Mouse (Mus musculus): ENCODE results near the gene Ddrgk1. TPM values are rescaled to one million over a fixed set of nuclear protein-coding genes. Genes with fewer than 3 reads are reported as not detected.

The Ddrgk1 gene
- polyA plus RNA-seq, 1 experiment from 2014 or later, result 44.8 TPM

DNA sequence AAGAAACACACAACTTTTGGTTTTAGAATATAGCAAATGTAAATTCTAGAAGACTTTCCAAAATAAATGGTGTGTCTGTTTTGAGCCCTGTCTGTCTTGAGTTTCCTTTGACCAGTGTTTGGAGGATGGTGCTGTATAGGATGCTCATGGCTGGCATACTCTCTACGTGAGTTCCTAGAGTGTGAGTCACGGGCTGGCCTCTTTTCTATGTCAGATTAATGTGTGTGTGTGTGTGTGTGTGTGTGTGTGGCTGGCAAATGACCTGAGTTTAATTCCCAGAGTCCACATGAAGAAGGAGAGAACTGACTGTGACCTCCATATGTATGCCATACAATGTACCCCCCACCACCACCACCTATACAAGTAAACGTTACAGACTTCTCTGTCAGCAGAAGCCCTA lies 17.1 kb upstream of the Ddrgk1 start:
- Histone ChIP-seq H3K4me1 (replicated peaks) (no peaks in the 10 kb centered on the region), H3K36me3 (peaks cover 66% of the 10 kb centered on the region), H3K27ac (no peak overlapping the region), H3K27me3 (no peaks in the 10 kb centered on the region), H3K4me2 (no peak overlapping the region), H3K4me3 (no peak overlapping the region), H3K9ac (no peak overlapping the region), H3K9me3 (replicated peaks) (no peaks in the 10 kb centered on the region)
- ATAC-seq (replicated peaks; ENCODE audit: insufficient number of reproducible peaks, insufficient read depth, low FRiP score, low read depth), result no peak
- WGBS, result 76% methylated on average over 3 of the region's 3 CpGs

DNA sequence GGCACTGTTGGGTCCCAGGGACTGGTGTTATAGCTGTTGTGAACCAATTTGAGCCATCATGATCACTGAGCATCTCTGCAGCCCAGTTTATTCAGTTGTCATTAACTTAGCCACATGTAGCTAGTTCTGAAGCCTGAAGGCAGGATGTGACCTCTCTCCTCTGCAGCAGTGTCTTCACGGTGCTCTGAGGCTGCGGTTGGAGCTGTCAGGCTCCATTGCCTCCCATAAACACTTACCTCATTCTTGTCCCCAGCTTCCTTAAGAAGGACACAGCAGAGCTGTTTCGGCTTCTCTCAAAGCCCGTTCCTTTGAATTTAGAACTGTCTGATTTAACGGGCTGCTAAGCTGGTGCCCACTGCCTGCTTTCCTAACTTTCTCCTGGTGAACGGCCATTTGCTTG lies 15.4 kb upstream of the Ddrgk1 start:
- Histone ChIP-seq H3K27ac (no peak overlapping the region), H3K4me1 (replicated peaks) (no peaks in the 10 kb centered on the region), H3K9ac (no peak overlapping the region), H3K27me3 (no peaks in the 10 kb centered on the region), H3K4me2 (no peak overlapping the region), H3K9me3 (replicated peaks) (no peaks in the 10 kb centered on the region), H3K4me3 (no peak overlapping the region), H3K36me3 (peaks cover 81% of the 10 kb centered on the region)
- 90% methylated on average over 6 of the region's 6 CpGs for WGBS
- no peak for ATAC-seq (replicated peaks; ENCODE audit: insufficient number of reproducible peaks, insufficient read depth, low FRiP score, low read depth)

DNA sequence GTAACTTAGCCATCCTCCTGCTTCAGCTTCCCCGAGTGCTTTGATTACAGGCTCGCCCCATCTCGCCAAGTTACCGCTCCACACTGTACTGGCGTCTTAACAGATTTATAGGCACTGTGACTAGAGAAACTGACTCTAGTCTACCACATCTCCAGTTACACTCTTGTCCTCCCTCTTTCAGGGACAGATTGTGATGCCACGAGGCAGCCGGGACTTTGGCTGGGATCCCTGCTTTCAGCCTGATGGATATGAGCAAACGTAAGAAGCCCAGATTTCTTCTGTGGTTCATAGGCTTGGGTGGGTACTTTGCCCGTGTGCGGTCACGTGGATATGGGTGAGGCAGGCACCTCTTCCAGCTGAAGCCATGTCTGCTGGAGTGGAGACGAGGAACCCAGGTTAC lies 14.7 kb upstream of the Ddrgk1 start:
- no peak overlapping the region for H3K4me3 ChIP-seq
- H3K9ac ChIP-seq, result no peak overlapping the region
- no peak overlapping the region for H3K27ac ChIP-seq
- 91% methylated on average over 12 of the region's 12 CpGs for WGBS
- no peaks in the 10 kb centered on the region for H3K9me3 ChIP-seq (replicated peaks)
- no peak for ATAC-seq (replicated peaks; ENCODE audit: insufficient number of reproducible peaks, insufficient read depth, low FRiP score, low read depth)
- H3K4me2 ChIP-seq, result no peak overlapping the region
- H3K27me3 ChIP-seq, result no peaks in the 10 kb centered on the region
- peaks cover 82% of the 10 kb centered on the region for H3K36me3 ChIP-seq
- no peaks in the 10 kb centered on the region for H3K4me1 ChIP-seq (replicated peaks)

DNA sequence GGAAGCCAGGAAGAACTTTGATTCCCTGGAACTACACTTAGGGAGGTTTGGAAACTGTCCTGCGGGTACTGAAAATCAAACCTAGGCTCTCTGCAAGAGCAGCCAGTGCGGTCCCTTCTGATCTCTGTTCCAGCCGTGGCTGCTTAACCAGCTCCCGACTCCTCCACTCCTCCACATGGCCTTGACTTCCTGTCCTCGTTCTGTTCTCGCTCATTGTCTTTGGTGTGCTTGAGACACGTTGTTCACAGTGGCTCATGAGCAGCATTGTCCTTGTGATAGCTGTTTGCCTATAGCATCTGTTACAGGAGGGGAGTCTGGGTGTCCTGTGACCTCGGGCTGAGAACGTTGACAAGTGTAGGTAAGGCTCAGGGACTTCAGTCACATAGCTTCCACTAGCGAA lies 12.8 kb upstream of the Ddrgk1 start:
- Histone ChIP-seq H3K4me2 (no peak overlapping the region), H3K36me3 (peaks cover 88% of the 10 kb centered on the region), H3K4me1 (replicated peaks) (no peaks in the 10 kb centered on the region), H3K27ac (no peak overlapping the region), H3K4me3 (no peak overlapping the region), H3K27me3 (no peaks in the 10 kb centered on the region), H3K9ac (no peak overlapping the region), H3K9me3 (replicated peaks) (no peaks in the 10 kb centered on the region)
- 86% methylated on average over 10 of the region's 10 CpGs for WGBS
- no peak for ATAC-seq (replicated peaks; ENCODE audit: insufficient number of reproducible peaks, insufficient read depth, low FRiP score, low read depth)

DNA sequence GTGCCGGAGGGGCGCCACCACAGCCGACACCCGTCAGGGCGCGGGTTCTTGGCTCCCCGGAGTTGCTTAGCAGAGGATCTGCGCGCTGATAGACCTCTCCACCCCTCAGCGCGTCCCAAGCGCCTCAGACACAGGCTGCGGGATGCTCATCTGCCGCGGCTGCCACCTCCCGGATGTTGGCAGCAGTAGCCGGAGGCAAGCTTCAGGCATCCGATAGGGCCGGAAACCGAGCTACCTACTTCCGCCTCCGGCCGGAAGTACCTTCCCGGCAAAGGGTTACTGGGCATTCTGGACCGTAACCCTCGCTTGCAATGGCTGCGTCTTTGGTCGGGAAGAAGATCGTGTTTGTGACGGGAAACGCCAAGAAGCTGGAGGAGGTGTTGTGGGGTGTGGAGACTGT lies 3.1 kb upstream of the Ddrgk1 start, which contains the start of gene Itpa:
Gene Itpa, plus strand, starts transcription at position 52 of the 400 bp plus-strand sequence.
- Histone ChIP-seq H3K4me2 (peak within 1 kb of the TSS; percentile 90), H3K9ac (peak within 1 kb of the TSS; percentile 67), H3K4me1 (replicated peaks) (peaks cover 19% of the 10 kb centered on the region), H3K36me3 (peaks cover 13% of the 10 kb centered on the region; the same call in 1 of the 2 replicates), H3K9me3 (replicated peaks) (no peaks in the 10 kb centered on the region), H3K27me3 (no peaks in the 10 kb centered on the region), H3K27ac (peak within 1 kb of the TSS; percentile 83), H3K4me3 (peak within 1 kb of the TSS; percentile 77)
- peak; percentile 58 for ATAC-seq (replicated peaks; ENCODE audit: insufficient number of reproducible peaks, insufficient read depth, low FRiP score, low read depth)
- WGBS, result under 1% methylated on average over 31 of the region's 31 CpGs

DNA sequence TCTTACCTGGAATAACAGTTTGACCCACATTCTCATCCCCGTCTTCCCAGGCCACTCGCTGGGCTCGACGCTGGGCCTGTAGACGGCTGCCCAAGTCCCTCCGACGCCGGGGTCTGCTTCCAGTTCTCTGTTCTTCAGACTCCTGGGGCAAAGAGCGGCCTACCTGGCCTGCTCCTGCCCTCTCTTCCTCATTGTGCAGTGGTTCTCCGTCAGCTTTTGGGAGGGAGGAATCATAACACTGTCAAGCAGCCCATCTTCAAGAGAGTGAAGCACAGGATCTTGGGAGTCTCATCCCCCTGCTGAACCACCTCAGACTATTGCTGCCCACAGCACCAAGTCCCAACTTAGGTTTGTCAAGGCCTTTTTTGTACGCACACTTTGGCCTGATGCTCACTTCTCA lies 1.1 kb downstream of the Ddrgk1 start:
- 90% methylated on average over 11 of the region's 11 CpGs for WGBS
- no peaks in the 10 kb centered on the region for H3K9me3 ChIP-seq (replicated peaks)
- peak overlapping the region; percentile 68 for H3K4me3 ChIP-seq
- peak overlapping the region; percentile 63 for H3K4me2 ChIP-seq
- ATAC-seq (replicated peaks; ENCODE audit: insufficient number of reproducible peaks, insufficient read depth, low FRiP score, low read depth), result no peak
- peak overlapping the region; percentile 88 for H3K9ac ChIP-seq
- H3K27ac ChIP-seq, result no peak overlapping the region
- peaks cover 17% of the 10 kb centered on the region for H3K4me1 ChIP-seq (replicated peaks)
- no peaks in the 10 kb centered on the region for H3K27me3 ChIP-seq
- H3K36me3 ChIP-seq, result peaks cover 24% of the 10 kb centered on the region

DNA sequence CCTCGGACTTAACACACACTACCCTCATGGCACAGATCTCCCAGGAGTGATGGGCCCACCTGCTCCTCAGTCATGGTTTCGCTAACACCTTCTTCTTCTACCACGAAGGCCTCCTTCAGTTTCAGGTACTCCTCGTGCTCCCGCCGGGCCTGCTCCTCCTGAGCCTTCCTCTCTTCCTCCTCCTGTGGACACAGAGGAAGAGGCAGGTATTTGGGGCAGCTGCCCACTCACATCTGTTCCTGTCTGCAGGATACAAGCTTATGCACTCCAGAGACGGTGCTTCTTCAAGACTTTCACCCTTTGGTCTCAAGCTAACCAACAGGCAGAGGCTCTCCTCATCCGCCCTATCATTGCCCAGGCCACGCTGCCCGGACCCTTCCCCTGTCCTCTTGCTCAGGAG lies 5.9 kb downstream of the Ddrgk1 start:
- Histone ChIP-seq H3K9me3 (replicated peaks) (no peaks in the 10 kb centered on the region), H3K36me3 (peaks cover 63% of the 10 kb centered on the region)
- WGBS, result 91% methylated on average over 10 of the region's 10 CpGs

DNA sequence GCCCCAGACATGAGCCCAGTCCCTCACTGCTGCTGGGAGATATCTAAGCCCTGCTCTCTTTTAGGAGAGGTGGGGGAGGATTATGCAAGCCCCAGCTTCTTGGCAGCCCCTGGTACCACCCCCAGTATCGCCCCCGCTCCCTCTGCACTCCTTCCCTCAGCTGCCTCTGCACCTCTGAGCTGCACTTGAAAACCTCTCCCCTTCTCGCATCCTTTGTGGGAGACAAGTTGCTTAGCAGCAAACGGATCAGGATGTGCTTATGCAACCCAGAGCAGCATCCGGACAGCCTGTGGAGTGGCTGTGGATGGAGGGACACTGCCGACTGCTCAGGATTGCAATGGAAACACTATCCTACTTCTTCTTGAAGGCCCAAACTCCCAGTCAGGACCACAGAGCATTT lies 6.9 kb downstream of the Ddrgk1 start:
- no peak overlapping the region for H3K4me2 ChIP-seq
- no peaks in the 10 kb centered on the region for H3K4me1 ChIP-seq (replicated peaks)
- H3K9me3 ChIP-seq (replicated peaks), result no peaks in the 10 kb centered on the region
- H3K27ac ChIP-seq, result no peak overlapping the region
- H3K4me3 ChIP-seq, result no peak overlapping the region
- H3K27me3 ChIP-seq, result no peaks in the 10 kb centered on the region
- no peak for ATAC-seq (replicated peaks; ENCODE audit: insufficient number of reproducible peaks, insufficient read depth, low FRiP score, low read depth)
- peaks cover 72% of the 10 kb centered on the region for H3K36me3 ChIP-seq
- H3K9ac ChIP-seq, result no peak overlapping the region
- 82% methylated on average over 6 of the region's 6 CpGs for WGBS

More for the DNA sequence above, 5.9 kb downstream of the Ddrgk1 start:
- no peak overlapping the region for H3K9ac ChIP-seq
- H3K27ac ChIP-seq, result no peak overlapping the region
- peaks cover 6% of the 10 kb centered on the region for H3K4me1 ChIP-seq (replicated peaks)
- H3K4me2 ChIP-seq, result no peak overlapping the region
- ATAC-seq (replicated peaks; ENCODE audit: insufficient number of reproducible peaks, insufficient read depth, low FRiP score, low read depth), result no peak
- no peaks in the 10 kb centered on the region for H3K27me3 ChIP-seq
- H3K4me3 ChIP-seq, result no peak overlapping the region

DNA sequence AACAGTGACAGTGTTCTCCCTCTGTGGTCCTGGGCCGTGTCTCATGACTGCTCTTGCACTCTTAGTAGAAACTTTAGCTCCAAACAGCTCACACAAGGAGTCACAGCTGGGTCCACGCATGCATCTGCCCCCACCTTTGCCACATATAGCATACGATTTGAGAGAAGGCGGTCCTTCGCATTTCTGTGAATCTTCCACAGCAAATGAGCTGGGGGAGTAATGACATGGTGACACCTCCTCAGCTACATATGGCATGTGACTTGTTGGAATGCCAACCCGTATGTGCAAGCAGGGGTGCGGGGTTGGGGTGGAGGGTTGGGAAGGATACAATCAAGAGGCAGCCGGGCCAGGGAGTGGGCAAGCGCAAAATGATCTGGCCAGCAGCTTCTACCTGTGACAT lies 7.9 kb downstream of the Ddrgk1 start:
- H3K9me3 ChIP-seq (replicated peaks), result no peaks in the 10 kb centered on the region
- H3K27me3 ChIP-seq, result no peaks in the 10 kb centered on the region
- no peak overlapping the region for H3K27ac ChIP-seq
- ATAC-seq (replicated peaks; ENCODE audit: insufficient number of reproducible peaks, insufficient read depth, low FRiP score, low read depth), result no peak
- H3K4me2 ChIP-seq, result no peak overlapping the region
- peaks cover 70% of the 10 kb centered on the region for H3K36me3 ChIP-seq
- no peak overlapping the region for H3K9ac ChIP-seq
- no peak overlapping the region for H3K4me3 ChIP-seq
- no peaks in the 10 kb centered on the region for H3K4me1 ChIP-seq (replicated peaks)
- 88% methylated on average over 9 of the region's 9 CpGs for WGBS

DNA sequence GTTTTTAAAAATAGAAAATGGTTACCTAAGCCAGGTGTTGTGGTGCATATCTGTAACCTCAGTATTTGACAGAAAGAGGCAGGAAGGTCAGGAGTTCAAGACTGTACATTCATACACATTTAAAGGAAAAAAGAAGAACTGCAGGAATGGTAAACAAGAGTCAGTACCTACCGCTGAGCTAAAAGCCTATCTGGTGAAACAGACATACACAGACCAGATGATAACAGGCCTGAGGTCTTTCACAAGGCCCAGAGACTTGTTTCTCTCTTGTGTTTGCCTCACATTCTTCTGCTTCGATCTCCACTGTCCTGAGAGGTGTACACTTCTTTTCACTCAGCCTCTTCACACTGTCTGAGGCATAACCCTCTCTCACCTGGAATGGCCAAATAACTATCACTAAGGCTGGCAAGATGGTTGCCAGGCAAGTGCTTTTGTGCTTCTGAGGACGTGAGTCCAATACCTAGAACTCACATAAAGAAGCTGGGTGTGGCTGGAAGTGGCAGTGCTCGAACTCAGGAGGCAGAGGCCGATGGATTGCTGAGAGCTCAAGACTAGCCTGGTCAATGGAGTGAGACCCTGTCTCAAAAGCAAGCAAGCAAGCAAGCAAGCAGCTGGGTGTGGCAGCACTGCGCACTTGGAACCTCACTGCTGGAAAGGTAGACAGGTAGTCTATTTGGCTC lies 8.7 kb downstream of the Ddrgk1 start:
- Histone ChIP-seq H3K36me3 (peaks cover 63% of the 10 kb centered on the region), H3K9me3 (replicated peaks) (no peaks in the 10 kb centered on the region), H3K4me2 (no peak overlapping the region), H3K9ac (no peak overlapping the region), H3K4me1 (replicated peaks) (no peaks in the 10 kb centered on the region), H3K27me3 (no peaks in the 10 kb centered on the region), H3K4me3 (no peak overlapping the region), H3K27ac (no peak overlapping the region)
- 91% methylated on average over 6 of the region's 6 CpGs for WGBS
- no peak for ATAC-seq (replicated peaks; ENCODE audit: insufficient number of reproducible peaks, insufficient read depth, low FRiP score, low read depth)

DNA sequence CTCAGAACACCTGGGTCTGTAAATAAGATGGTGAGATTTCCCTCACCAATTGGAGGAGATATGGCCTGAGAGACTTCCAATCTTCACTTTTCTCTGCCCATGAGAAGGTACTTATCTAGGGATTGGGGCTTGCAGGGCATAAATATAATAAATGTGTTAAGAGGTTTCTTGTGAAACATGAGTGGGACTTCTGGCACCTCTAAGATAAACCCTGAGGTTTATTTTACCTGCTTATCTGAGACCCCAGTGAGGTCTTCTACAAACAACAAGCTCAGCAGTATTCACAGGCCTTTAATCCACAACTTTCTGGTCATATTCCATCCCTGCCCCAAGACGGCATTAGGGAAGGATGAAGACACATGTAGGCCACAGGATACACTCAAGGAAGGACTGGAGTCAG lies 10.7 kb downstream of the Ddrgk1 start:
- H3K36me3 ChIP-seq, result peaks cover 54% of the 10 kb centered on the region
- no peak overlapping the region for H3K4me2 ChIP-seq
- 86% methylated on average over 1 of the region's 1 CpGs for WGBS
- no peak overlapping the region for H3K4me3 ChIP-seq
- H3K27ac ChIP-seq, result no peak overlapping the region
- ATAC-seq (replicated peaks; ENCODE audit: insufficient number of reproducible peaks, insufficient read depth, low FRiP score, low read depth), result no peak
- H3K4me1 ChIP-seq (replicated peaks), result no peaks in the 10 kb centered on the region
- no peak overlapping the region for H3K9ac ChIP-seq
- H3K27me3 ChIP-seq, result no peaks in the 10 kb centered on the region
- H3K9me3 ChIP-seq (replicated peaks), result no peaks in the 10 kb centered on the region

DNA sequence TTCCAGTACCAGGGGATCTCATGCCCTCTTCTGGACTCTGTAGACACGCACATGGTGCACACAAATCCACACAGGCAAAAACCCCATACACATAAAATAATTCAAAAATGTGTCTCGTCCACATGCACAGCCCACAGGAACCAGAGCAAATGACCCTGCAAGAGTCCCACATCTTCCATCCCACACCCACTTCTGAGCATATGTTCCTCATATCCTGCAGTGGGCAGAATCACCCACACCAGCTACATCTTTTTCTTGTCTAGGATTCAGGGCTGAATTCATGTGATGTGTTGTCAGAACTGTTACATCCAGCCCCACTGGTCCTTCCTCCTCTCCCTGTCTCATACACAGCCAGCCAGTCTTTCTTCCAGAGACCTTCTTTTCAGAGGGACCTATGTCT lies 11.2 kb downstream of the Ddrgk1 start:
- H3K36me3 ChIP-seq, result peaks cover 50% of the 10 kb centered on the region
- 89% methylated on average over 2 of the region's 2 CpGs for whole genome bisulfite sequencing
- ATAC-seq (replicated peaks; ENCODE audit: insufficient number of reproducible peaks, insufficient read depth, low FRiP score, low read depth), result no peak

More for the DNA sequence above, 11.2 kb downstream of the Ddrgk1 start:
- Histone ChIP-seq H3K27me3 (no peaks in the 10 kb centered on the region), H3K4me1 (replicated peaks) (no peaks in the 10 kb centered on the region), H3K27ac (no peak overlapping the region), H3K9me3 (replicated peaks) (no peaks in the 10 kb centered on the region), H3K9ac (no peak overlapping the region), H3K4me3 (no peak overlapping the region), H3K4me2 (no peak overlapping the region)
